Mouse (Mus musculus) CH12.LX (cell line): Measurements from ENCODE around the gene Aldh8a1. TPM values are rescaled to one million over a fixed set of nuclear protein-coding genes. Genes with fewer than 3 reads are reported as not detected.

Source experiments
- DNase-seq: peaks from one replicate; pipeline ENCODE4 v3.0.0-alpha.2; 2013; ENCODE audit errors: extremely low read depth
- H3K27ac ChIP-seq: 2 replicates; pipeline ENCODE4 v1.5.1; 2012; ENCODE audit warnings: low read depth, mild to moderate bottlenecking, control low read depth, moderate library complexity; ENCODE audit not compliant: insufficient read depth
- H3K27me3 ChIP-seq: replicated peaks from 2 replicates; pipeline ENCODE3; 2012; ENCODE audit warnings: inconsistent platforms
- H3K36me3 ChIP-seq, 2 experiments: replicated peaks in 1 of 2; 2 replicates each; pipeline versions ENCODE3 to v1.6.1; 2012; ENCODE audit warnings: inconsistent platforms in 1 of 2, low read length in 1 of 2, mild to moderate bottlenecking in 1 of 2, mixed read lengths in 1 of 2, moderate library complexity in 1 of 2; ENCODE audit not compliant: control insufficient read depth in 1 of 2, insufficient read depth in 1 of 2
- H3K4me1 ChIP-seq, 2 experiments: 2 replicates each; pipeline ENCODE4 v1.6.1; 2012; ENCODE audit warnings: inconsistent platforms in 1 of 2, moderate library complexity in 1 of 2; ENCODE audit not compliant: insufficient read depth in 2 of 2, control insufficient read depth in 1 of 2
- H3K4me2 ChIP-seq: 2 replicates; pipeline ENCODE4 v1.6.1; 2012; ENCODE audit warnings: low read depth, mild to moderate bottlenecking, control low read depth; ENCODE audit not compliant: poor library complexity, insufficient read depth, severe bottlenecking
- H3K4me3 ChIP-seq, 3 experiments: fragments of 150-350 bp in 1 of 3; sonication (generic) in 1 of 3; replicated peaks in 1 of 3; 2 replicates each; pipeline versions ENCODE3 to v1.5.1; 2011 to 2012; ENCODE audit warnings: low read depth in 2 of 3, low read length in 2 of 3, mild to moderate bottlenecking in 2 of 3, moderate library complexity in 2 of 3, control low read depth in 1 of 3, improper control_type of control experiment in 1 of 3, inconsistent platforms in 1 of 3, mixed read lengths in 1 of 3; ENCODE audit not compliant: poor library complexity in 1 of 3
- H3K79me2 ChIP-seq: replicated peaks from 2 replicates; pipeline ENCODE4 v1.6.1; 2012; ENCODE audit warnings: mild to moderate bottlenecking, moderate library complexity; ENCODE audit not compliant: control insufficient read depth, poor library complexity, insufficient read depth, severe bottlenecking; ENCODE audit errors: extremely low read depth
- H3K9ac ChIP-seq: 2 replicates; pipeline ENCODE4 v1.6.1; 2012; ENCODE audit warnings: low read depth, mild to moderate bottlenecking, control low read depth, moderate library complexity; ENCODE audit not compliant: insufficient read depth
- H3K9me3 ChIP-seq: replicated peaks from 2 replicates; pipeline ENCODE3; 2012; ENCODE audit warnings: low read length, inconsistent platforms, mixed read lengths
- BHLHE40 ChIP-seq: IDR thresholded peaks from 2 replicates; pipeline ENCODE4 v1.6.1; 2011; ENCODE audit warnings: mild to moderate bottlenecking, low read depth, low read length, improper control_type of control experiment
- CHD1 ChIP-seq: IDR thresholded peaks from 2 replicates; pipeline ENCODE4 v1.6.1; 2012; ENCODE audit warnings: low read depth, low read length, improper control_type of control experiment, inconsistent platforms
- CHD2 ChIP-seq: IDR thresholded peaks from 2 replicates; pipeline ENCODE4 v1.6.1; 2011; ENCODE audit warnings: low read length, improper control_type of control experiment
- ETS1 ChIP-seq: conservative IDR thresholded peaks from 2 replicates; pipeline ENCODE4 v1.6.1; 2012; ENCODE audit warnings: low read depth, mild to moderate bottlenecking, inconsistent platforms, low read length, improper control_type of control experiment, moderate library complexity
- JUN ChIP-seq: IDR thresholded peaks from 2 replicates; pipeline ENCODE4 v1.6.1; 2011; ENCODE audit warnings: low read depth, mild to moderate bottlenecking, low read length, improper control_type of control experiment, moderate library complexity; ENCODE audit not compliant: insufficient read depth
- KAT2A ChIP-seq: IDR thresholded peaks from 2 replicates; pipeline ENCODE4 v1.6.1; 2012; ENCODE audit warnings: low read length, improper control_type of control experiment, inconsistent platforms; ENCODE audit not compliant: insufficient replicate concordance
- MAFK ChIP-seq: IDR thresholded peaks from 2 replicates; pipeline ENCODE4 v1.6.1; 2011; ENCODE audit warnings: low read length, improper control_type of control experiment; ENCODE audit not compliant: insufficient replicate concordance
- MEF2A ChIP-seq: IDR thresholded peaks from 2 replicates; pipeline ENCODE4 v1.6.1; 2014; ENCODE audit warnings: low read depth, mild to moderate bottlenecking, inconsistent platforms, low read length, improper control_type of control experiment, borderline replicate concordance
- NELFE ChIP-seq: IDR thresholded peaks from 2 replicates; pipeline ENCODE4 v1.6.1; 2011; ENCODE audit warnings: low read depth, low read length, improper control_type of control experiment
- PAX5 ChIP-seq: IDR thresholded peaks from 2 replicates; pipeline ENCODE4 v1.6.1; 2012; ENCODE audit warnings: low read length, inconsistent platforms, mixed read lengths
- POLR2AphosphoS2 ChIP-seq: IDR thresholded peaks from 2 replicates; pipeline ENCODE4 v1.6.1; 2011; ENCODE audit warnings: low read depth, low read length, improper control_type of control experiment
- RCOR1 ChIP-seq: conservative IDR thresholded peaks from 2 replicates; pipeline ENCODE4 v1.6.1; 2012; ENCODE audit warnings: low read depth, mild to moderate bottlenecking, inconsistent platforms, low read length, improper control_type of control experiment
- TBP ChIP-seq: conservative IDR thresholded peaks from 2 replicates; pipeline ENCODE4 v1.6.1; 2011; ENCODE audit warnings: low read depth, low read length, improper control_type of control experiment
- ZC3H11A ChIP-seq: IDR thresholded peaks from 2 replicates; pipeline ENCODE4 v1.6.1; 2012; ENCODE audit warnings: low read depth, mild to moderate bottlenecking, inconsistent platforms, low read length, improper control_type of control experiment
- ZMIZ1 ChIP-seq: IDR thresholded peaks from 2 replicates; pipeline ENCODE4 v1.6.1; 2012; ENCODE audit warnings: low read depth, mild to moderate bottlenecking, inconsistent platforms, low read length, improper control_type of control experiment
- dilution Hi-C: fragments of 300-500 bp; cut with MboI; formaldehyde crosslinking; loops from 2 replicates; pipeline ENCODE4 v1.14.3; 2020; ENCODE audit warnings: low sequenced_read_pairs; ENCODE audit not compliant: extremely low pct_unique_long_range_greater_than_20kb, extremely low pct_ligation_motif_present
- in situ Hi-C: fragments of 300-500 bp; cut with MboI; formaldehyde crosslinking; loops from 3 replicates; pipeline ENCODE4 v1.14.3; 2019; ENCODE audit warnings: low sequenced_read_pairs, low pct_ligation_motif_present, low pct_unique_long_range_greater_than_20kb, mixed read lengths
- polyA plus RNA-seq: library from polyadenylated mRNA; unstranded; fragments of >175 nt; gene quantifications from 2 replicates; pipeline ENCODE4 v1.2.1, GENCODE M21; 2012; ENCODE audit warnings: low read depth; ENCODE audit not compliant: insufficient read length
- total RNA-seq, 2 experiments: library from RNA; depleted of rRNA; stranded (reverse); fragments of 300-350 nt in 1 of 2; fragments of >200 nt in 1 of 2; gene quantifications; 2 replicates each; pipeline ENCODE4 v1.2.3; 2012 to 2014

The Aldh8a1 gene
- total and polyA plus RNA-seq, 3 experiments: 0.08 to 0.11 TPM; not detected in 1

DNA sequence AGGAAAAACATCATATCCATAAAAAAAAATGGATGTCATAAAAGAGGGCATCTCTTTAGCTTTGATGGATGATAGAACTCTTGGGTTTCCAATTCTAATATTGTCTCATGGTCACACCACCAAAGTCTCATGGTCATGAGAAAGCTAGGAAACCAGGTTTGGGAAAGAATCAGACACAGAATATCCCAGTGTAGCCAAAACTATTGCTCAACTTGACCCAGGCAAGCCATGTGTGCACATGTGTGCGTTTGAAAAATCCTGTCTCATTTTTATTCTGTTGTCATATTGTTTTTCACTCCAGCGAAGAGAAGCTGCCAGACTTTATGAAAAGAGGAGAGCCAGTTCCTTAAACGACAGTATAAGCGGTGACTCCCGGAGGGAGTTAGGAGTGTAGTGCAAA lies 33.6 kb downstream of the Aldh8a1 start:
- peaks cover 3% of the 10 kb centered on the region for H3K9me3 ChIP-seq
- DNase-seq: no peak
- no peaks in the 10 kb centered on the region for H3K27me3 ChIP-seq
- H3K27ac ChIP-seq: no peak overlapping the region
- H3K79me2 ChIP-seq: no peaks in the 10 kb centered on the region
- no peaks in the 10 kb centered on the region for H3K36me3 ChIP-seq
- dilution Hi-C loops (no loop called here), in situ Hi-C loops (no loop called here)
- H3K9ac ChIP-seq: no peak overlapping the region
- no peak for TF ChIP-seq JUN
- TF ChIP-seq MAFK: no peak
- no peak for TF ChIP-seq POLR2AphosphoS2
- TF ChIP-seq CHD2: no peak
- no peak for TF ChIP-seq KAT2A
- TF ChIP-seq ZC3H11A: no peak
- TF ChIP-seq PAX5: no peak
- no peak for TF ChIP-seq MEF2A
- TF ChIP-seq NELFE: no peak
- 0 out of 4 replicates have a peak, but pooled peaks cover 0 to 7% of the 10 kb centered on the region in 2 experiments for H3K4me1 ChIP-seq
- H3K4me2 ChIP-seq: no peak overlapping the region
- no peak overlapping the region for H3K4me3 ChIP-seq

DNA sequence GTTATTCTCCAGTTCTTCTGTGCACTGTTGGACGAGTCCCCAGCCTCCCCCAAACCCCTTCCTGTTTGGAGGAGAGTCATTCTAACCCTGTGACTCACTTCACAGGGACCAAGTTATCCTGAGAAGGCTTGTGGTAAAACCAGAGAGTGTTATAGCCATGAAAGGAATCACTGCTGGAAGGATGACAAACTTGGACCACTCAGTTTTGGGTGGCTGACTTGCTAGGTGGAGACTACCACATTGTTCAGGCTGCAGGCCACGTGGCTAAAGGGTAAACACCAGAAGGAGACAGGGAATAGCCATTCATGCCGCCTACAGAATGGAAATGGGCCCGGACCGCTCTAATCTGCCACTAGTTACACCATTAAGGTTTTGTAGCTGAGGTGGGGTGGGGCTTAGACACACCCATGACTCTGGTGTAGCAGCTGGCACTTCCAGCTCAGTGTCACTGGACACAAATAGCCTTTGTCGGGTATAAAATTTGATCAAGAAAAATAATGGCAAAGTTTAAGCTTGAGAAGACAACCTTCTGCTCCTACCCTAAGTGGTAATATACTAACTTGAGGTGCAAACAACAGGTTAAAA lies 34.6 kb downstream of the Aldh8a1 start:
- H3K4me2 ChIP-seq: no peak overlapping the region
- no peak for DNase-seq
- peaks cover 3% of the 10 kb centered on the region for H3K9me3 ChIP-seq
- no peaks in the 10 kb centered on the region for H3K4me1 ChIP-seq
- no peaks in the 10 kb centered on the region for H3K36me3 ChIP-seq
- no peak overlapping the region for H3K27ac ChIP-seq
- no peaks in the 10 kb centered on the region for H3K27me3 ChIP-seq
- TF ChIP-seq ETS1 (no peak), BHLHE40 (no peak), TBP (no peak), POLR2AphosphoS2 (no peak), MEF2A (no peak), ZMIZ1 (no peak), RCOR1 (no peak), CHD1 (no peak)
- dilution Hi-C loops: no loop called here
- H3K9ac ChIP-seq: no peak overlapping the region
- H3K79me2 ChIP-seq: no peaks in the 10 kb centered on the region
- in situ Hi-C loops: no loop called here
- H3K4me3 ChIP-seq: no peak overlapping the region
